Mouse (Mus musculus) stomach, embryonic 14.5 days (tissue): ENCODE results near the gene Rnf169. TPM values are rescaled to one million over a fixed set of nuclear protein-coding genes. Genes with fewer than 3 reads are reported as not detected.
A peak's percentile ranks its signal among the peaks of the same experiment; 100 is the strongest.

Experiments
- ATAC-seq: fragments of 200-750 bp; cut with Nextera tagmentation; 2 replicates; pipeline ENCODE4 v1.8.0; 2017; ENCODE audit warnings: low read depth, moderate TSS enrichment; ENCODE audit not compliant: insufficient number of reproducible peaks, insufficient read depth, low FRiP score
- H3K27ac ChIP-seq: fragments of 300-500 bp; sonication (generic); 2 replicates; pipeline ENCODE4 v1.5.1; 2014; ENCODE audit warnings: mild to moderate bottlenecking, low read length, moderate library complexity, mixed read lengths
- H3K27me3 ChIP-seq: fragments of 300-500 bp; sonication (generic); 2 replicates; pipeline ENCODE4 v1.6.1; 2014; ENCODE audit warnings: low read length, control low read depth, mixed read lengths; ENCODE audit not compliant: control insufficient read depth, insufficient read depth
- H3K36me3 ChIP-seq: fragments of 300-500 bp; sonication (generic); 2 replicates; pipeline ENCODE4 v1.6.1; 2014; ENCODE audit warnings: mild to moderate bottlenecking, control low read depth, low read length, moderate library complexity, mixed read lengths; ENCODE audit not compliant: control insufficient read depth, insufficient read depth
- H3K4me1 ChIP-seq: fragments of 300-500 bp; sonication (generic); 2 replicates; pipeline ENCODE4 v1.6.1; 2014; ENCODE audit warnings: low read length, control low read depth, mixed read lengths; ENCODE audit not compliant: control insufficient read depth, insufficient read depth
- H3K4me2 ChIP-seq: fragments of 300-500 bp; sonication (generic); replicated peaks from 2 replicates; pipeline ENCODE4 v1.6.1; 2014; ENCODE audit warnings: low read depth, low read length, control low read depth
- H3K4me3 ChIP-seq: fragments of 300-500 bp; sonication (generic); 2 replicates; pipeline ENCODE4 v1.5.1; 2014; ENCODE audit warnings: low read depth, low read length, control low read depth
- H3K9ac ChIP-seq: fragments of 300-500 bp; sonication (generic); replicated peaks from 2 replicates; pipeline ENCODE4 v1.6.1; 2014; ENCODE audit warnings: low read depth, mild to moderate bottlenecking, control low read depth, low read length, moderate library complexity, mixed read lengths
- H3K9me3 ChIP-seq: fragments of 300-500 bp; sonication (generic); 2 replicates; pipeline ENCODE4 v1.6.1; 2016; ENCODE audit warnings: low read depth, low read length, control low read depth; ENCODE audit not compliant: control insufficient read depth
- WGBS: fragments of 180-500 bp; shearing (Covaris S2); extraction: QIAGEN DNeasy Blood & Tissue Kit; methylation state at CpG from one replicate; pipeline ENCODE4 v1.1.7; 2014; 5-methylcytosine and 5-hydroxymethylcytosine counted together
- polyA plus RNA-seq: library from polyadenylated mRNA; unstranded; fragments of >200 nt; fragmentation: Nextera tagmentation; extraction: Ambion mirVana; gene quantifications from 2 replicates; pipeline ENCODE4 v1.2.1, GENCODE M21; 2014

Rnf169 gene
- polyA plus RNA-seq, 1 experiment from 2014 or later = 9.9 TPM

DNA sequence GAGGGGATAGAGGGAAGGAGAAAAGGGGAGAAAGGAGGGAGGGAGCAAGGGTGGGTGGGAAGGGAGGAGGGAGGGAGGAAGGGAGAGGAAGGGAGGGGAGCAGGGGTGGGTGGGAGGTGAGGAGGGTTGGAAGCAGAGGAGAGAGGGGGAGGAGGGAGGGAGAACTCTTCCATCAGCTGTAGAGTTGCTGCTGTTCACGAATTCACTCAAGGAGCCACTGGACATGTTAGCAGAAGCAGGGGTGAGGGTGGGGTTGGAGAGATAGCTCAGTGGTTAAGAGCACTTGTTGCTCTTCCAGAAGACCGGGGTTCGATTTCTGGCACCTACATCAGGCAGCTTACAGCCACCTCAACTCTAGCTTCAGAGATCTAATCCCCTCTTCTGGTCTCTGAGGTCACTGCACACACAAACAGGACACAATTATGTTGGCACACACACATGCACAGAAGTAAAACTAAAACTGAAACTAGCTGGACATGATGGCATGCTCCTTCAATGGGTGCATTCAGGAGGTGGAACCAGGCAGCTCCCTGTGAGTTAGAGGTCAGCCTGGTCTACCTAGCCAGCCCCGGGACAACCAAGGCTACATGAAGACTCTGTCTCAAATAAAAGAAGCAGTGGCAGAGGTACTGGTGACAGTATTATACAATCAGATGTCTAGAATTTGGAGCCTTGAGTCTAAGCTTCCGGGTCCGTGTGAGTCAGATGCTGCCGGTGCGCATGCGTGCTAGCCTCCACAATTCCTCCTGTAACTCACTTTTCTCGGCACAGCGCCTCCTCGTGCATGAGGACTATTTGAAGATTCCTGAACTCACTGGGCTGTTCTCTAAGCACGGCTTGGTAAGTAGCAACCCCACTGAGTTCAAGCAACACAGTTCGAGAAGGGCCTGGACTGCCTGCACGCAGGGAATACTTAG lies 9.9 kb upstream of the Rnf169 start:
- H3K36me3 ChIP-seq = no peaks in the 10 kb centered on the region
- no peak overlapping the region for H3K4me2 ChIP-seq
- H3K27me3 ChIP-seq = no peaks in the 10 kb centered on the region
- H3K4me3 ChIP-seq = no peak overlapping the region
- ATAC-seq = no peak
- H3K9me3 ChIP-seq = no peaks in the 10 kb centered on the region
- no peak overlapping the region for H3K27ac ChIP-seq
- H3K4me1 ChIP-seq = no peaks in the 10 kb centered on the region
- WGBS = 62% methylated on average over 15 of the region's 15 CpGs
- H3K9ac ChIP-seq = no peak overlapping the region

DNA sequence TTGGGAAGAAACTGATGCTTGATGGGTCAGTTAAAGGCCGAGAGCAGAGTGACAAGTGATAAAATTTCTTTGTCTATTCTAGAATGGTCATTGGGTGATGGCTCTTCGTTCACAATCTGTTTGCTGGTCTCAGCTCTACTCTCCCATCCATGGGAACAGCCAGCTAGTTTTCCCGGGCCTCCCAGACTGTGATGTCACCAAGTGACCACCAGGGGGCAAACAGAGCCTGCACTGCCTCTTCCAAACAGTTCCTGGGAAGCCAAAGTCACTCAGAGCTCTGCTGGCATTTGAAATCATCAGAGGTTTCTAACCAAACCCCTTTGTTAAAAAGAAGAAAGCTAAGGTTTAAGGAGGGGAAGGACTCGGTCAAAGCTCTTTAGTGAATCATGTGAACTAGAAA lies 8.5 kb upstream of the Rnf169 start:
- WGBS = 1% methylated on average over 4 of the region's 4 CpGs
- no peaks in the 10 kb centered on the region for H3K36me3 ChIP-seq
- H3K9me3 ChIP-seq = no peaks in the 10 kb centered on the region
- no peak overlapping the region for H3K4me3 ChIP-seq
- H3K27ac ChIP-seq = no peak overlapping the region
- no peak overlapping the region for H3K4me2 ChIP-seq
- no peaks in the 10 kb centered on the region for H3K4me1 ChIP-seq
- no peaks in the 10 kb centered on the region for H3K27me3 ChIP-seq
- 0 out of 2 replicates have a peak, but pooled peaks have one; percentile 43 for ATAC-seq
- no peak overlapping the region for H3K9ac ChIP-seq

DNA sequence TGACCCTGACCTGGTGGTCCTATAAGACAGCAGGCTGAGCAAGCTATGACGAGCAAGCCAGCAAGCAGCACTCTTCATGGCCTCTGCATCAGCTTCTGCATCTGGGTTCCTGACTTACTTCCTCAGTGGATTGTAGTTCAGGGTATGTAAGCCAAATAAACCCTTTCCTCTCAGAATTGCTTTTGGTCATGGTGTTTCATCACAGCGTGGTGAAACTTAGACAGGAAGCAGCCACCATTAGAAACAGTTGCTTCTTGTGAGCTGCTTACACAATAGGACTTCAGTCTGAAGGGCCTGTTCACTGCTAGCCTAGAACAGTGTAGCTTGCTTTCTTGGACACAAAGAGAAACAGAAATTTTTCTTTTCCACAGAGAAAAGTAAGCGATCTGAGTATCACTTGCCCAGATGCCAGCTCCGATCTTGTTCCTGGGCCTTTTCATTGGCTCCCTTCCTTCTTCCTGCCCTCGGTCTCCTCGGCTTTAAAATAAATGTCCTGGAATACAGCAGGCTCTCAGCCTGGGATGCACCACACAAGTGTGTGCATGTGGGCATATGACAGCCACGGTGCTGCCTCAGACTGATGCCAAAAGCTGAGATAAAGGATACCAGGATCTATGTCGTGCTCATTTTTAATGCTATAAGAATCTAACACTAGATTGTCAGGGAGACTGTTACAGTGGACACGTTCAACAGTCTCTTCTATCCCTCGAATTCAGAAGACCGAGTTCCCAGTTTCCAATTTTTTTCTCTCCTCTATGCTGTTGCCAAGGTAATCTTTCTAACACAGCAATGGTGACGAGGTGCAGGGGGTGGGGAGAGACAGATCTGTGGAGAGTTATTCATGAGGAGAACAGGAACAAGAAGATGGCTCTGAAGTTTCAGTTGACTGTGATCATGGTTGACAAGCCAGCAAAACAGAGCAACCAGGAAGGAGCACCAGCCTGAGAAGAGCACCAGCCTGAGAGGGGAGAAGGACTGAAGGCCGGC lies 2.3 kb upstream of the Rnf169 start:
- no peak overlapping the region for H3K9ac ChIP-seq
- H3K27me3 ChIP-seq = no peaks in the 10 kb centered on the region
- peaks cover 9% of the 10 kb centered on the region; the same call in 1 of the 2 replicates for H3K4me1 ChIP-seq
- WGBS = 84% methylated on average over 13 of the region's 13 CpGs
- ATAC-seq = no peak
- no peaks in the 10 kb centered on the region for H3K36me3 ChIP-seq
- H3K4me2 ChIP-seq = no peak overlapping the region
- no peak overlapping the region for H3K27ac ChIP-seq
- no peak overlapping the region for H3K4me3 ChIP-seq
- no peaks in the 10 kb centered on the region for H3K9me3 ChIP-seq

DNA sequence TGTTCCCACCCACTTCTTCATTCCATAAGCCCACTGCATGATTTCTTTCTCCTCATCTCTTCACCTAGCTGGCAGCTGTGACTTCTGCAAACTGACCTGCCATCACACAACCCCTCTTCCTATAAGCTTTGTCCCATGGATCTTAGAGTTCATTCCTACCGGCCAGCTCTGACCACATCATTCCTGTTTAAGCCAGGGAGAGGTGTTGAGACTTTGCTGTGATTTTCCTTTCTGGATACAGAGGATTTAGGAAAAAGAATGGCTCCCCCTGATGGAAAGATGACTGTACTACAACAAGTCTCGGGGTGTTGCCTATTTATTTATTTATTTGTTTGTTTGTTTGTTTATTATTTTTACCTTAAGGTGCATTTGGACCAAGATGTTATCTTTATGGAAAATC lies 1.1 kb upstream of the Rnf169 start:
- Histone ChIP-seq H3K4me2 (no peak overlapping the region), H3K4me1 (peaks cover 9% of the 10 kb centered on the region; the same call in 1 of the 2 replicates), H3K27ac (no peak overlapping the region), H3K9ac (no peak overlapping the region), H3K4me3 (no peak overlapping the region), H3K27me3 (no peaks in the 10 kb centered on the region), H3K9me3 (no peaks in the 10 kb centered on the region), H3K36me3 (no peaks in the 10 kb centered on the region)
- 18% methylated on average over 2 of the region's 2 CpGs for WGBS
- no peak for ATAC-seq

DNA sequence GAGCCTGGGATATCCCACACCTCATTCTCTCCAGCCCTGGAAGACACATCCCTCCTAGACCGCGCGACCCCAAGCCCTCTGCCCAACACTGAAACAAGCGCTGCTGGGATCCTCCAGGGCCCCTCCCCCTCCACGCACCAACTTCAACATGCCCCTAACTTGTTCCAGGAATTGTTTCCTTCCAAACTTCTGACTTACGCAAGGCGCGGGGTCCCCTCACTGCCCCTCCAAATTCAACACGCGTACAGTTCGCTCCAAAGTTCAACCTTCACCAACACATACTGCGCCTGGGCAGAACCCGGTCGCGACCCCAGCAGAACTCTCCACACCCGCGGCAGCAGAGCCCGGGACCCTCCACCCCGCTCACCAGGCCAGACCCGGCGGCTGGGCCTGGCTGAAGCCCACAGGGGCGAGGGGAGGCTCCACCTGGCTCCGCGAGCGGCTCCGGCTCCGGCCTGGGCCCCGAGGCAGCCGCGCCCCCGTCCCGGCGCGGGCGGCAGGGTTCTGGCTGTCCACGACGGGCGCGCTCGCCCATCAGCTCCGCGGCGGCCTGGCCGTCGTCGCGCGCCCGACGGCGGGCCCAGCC lies 609 bp downstream of the Rnf169 start:
- Histone ChIP-seq H3K4me1 (peaks cover 12% of the 10 kb centered on the region; the same call in 1 of the 2 replicates), H3K4me2 (peak overlapping the region; percentile 69), H3K4me3 (peak overlapping the region; percentile 98), H3K27ac (peak overlapping the region; percentile 92), H3K27me3 (no peaks in the 10 kb centered on the region), H3K9ac (peak overlapping the region; percentile 92), H3K36me3 (no peaks in the 10 kb centered on the region), H3K9me3 (no peaks in the 10 kb centered on the region)
- ATAC-seq = peak; percentile 34
- WGBS = under 1% methylated on average over 51 of the region's 51 CpGs

DNA sequence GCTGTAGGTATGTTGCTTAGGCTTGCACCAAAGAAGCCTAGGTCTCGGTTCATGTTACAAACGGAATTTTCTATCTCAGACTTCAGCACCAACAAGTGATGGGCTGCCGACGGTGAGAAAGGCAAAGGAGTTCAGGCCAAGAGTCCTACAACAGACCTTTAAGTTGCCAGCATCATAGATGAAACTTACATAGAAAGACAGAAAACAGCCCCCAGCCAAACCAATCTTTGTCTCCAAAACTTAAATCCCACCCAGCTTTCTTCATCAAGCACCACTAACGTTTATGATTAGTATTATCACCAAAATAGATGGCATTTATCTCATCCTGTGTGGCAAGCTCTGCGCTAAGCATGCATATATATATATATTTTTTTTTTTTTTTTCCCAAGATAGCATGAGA lies 1.2 kb downstream of the Rnf169 start:
- no peaks in the 10 kb centered on the region for H3K36me3 ChIP-seq
- H3K27me3 ChIP-seq = no peaks in the 10 kb centered on the region
- WGBS = 6% methylated on average over 6 of the region's 6 CpGs
- peak overlapping the region; percentile 92 for H3K9ac ChIP-seq
- H3K27ac ChIP-seq = no peak overlapping the region
- no peaks in the 10 kb centered on the region for H3K9me3 ChIP-seq
- peaks cover 17% of the 10 kb centered on the region; the same call in 1 of the 2 replicates for H3K4me1 ChIP-seq
- H3K4me3 ChIP-seq = peak overlapping the region; percentile 98
- ATAC-seq = no peak
- peak overlapping the region; percentile 69 for H3K4me2 ChIP-seq

DNA sequence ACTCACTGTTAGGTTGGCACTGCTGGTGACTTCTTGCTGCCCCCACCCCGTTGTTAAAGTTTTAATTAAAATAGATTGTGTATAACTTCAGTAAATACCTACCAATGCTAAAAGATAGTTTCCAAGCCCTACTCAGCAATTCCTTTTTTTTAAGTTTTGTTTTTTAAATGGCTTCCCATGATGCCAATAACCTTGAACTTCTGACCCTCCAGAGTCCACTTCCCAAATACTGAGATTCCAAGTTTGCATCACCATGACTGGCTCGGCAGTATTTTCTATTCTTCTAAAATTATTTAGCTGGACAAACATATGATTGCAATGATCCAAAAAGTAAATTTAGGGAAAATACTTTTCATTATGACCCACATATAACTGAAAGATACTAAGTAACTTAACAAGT lies 2.2 kb downstream of the Rnf169 start:
- no peaks in the 10 kb centered on the region for H3K36me3 ChIP-seq
- no peak for ATAC-seq
- H3K4me1 ChIP-seq = peaks cover 20% of the 10 kb centered on the region; the same call in 1 of the 2 replicates
- H3K9me3 ChIP-seq = no peaks in the 10 kb centered on the region
- no peak overlapping the region for H3K9ac ChIP-seq
- WGBS = 81% methylated on average over 2 of the region's 2 CpGs
- H3K4me3 ChIP-seq = no peak overlapping the region
- no peak overlapping the region for H3K4me2 ChIP-seq
- no peak overlapping the region for H3K27ac ChIP-seq
- no peaks in the 10 kb centered on the region for H3K27me3 ChIP-seq
